In genomic region chr7:19302264-19303045, GRCm38 (mm10) we compare ENCODE assay signal across 8 mouse cellular contexts. TPM values are rescaled to one million over a fixed set of nuclear protein-coding genes. Genes with fewer than 3 reads are reported as not detected.
A peak's percentile ranks its signal among the peaks of the same experiment; 100 is the strongest.
DNase-seq lines count a peak whose midpoint lies in the region; ATAC-seq lines count a peak whose summit lies in the region.
"Had no signal": no experiment of that assay in that cellular context is flagged by ENCODE, and none has a peak within 500 bp of the region (broad histone marks: within the 10 kb centered on the region; RNA-seq: fewer than 3 reads in every experiment).

No protein-coding gene starts in this region.

- peak overlapping the region; percentile 22; the same call in 1 of the 2 replicates for H3K4me3 ChIP-seq in lung, embryonic 15.5 days
- H3K4me3 ChIP-seq in forebrain, embryonic 13.5 days = peak overlapping the region; percentile 44
- H3K4me3 ChIP-seq in intestine, embryonic 16.5 days (ENCODE audit: low read length) = peak overlapping the region; percentile 48; the same call in 1 of the 2 replicates
- H3K4me3 ChIP-seq in neural tube, embryonic 15.5 days (replicated peaks) = peak overlapping the region; percentile 53

- peak overlapping the region; percentile 54; the same call in 1 of the 2 replicates for H3K4me2 ChIP-seq in lung, embryonic 15.5 days
- H3K4me2 ChIP-seq in forebrain, embryonic 13.5 days = peak overlapping the region; percentile 64
- peak overlapping the region; percentile 50; the same call in 1 of the 2 replicates for H3K4me2 ChIP-seq in intestine, embryonic 16.5 days (ENCODE audit: low read depth, low read length)
- peak overlapping the region; percentile 69 for H3K4me2 ChIP-seq in neural tube, embryonic 15.5 days

- H3K27me3 ChIP-seq in lung, embryonic 15.5 days = peaks cover 61% of the 10 kb centered on the region
- H3K27me3 ChIP-seq in forebrain, embryonic 13.5 days = peaks cover 61% of the 10 kb centered on the region
- peaks cover 49% of the 10 kb centered on the region for H3K27me3 ChIP-seq in intestine, embryonic 16.5 days (replicated peaks; ENCODE audit: control insufficient read depth, insufficient read depth, low read length)
- H3K27me3 ChIP-seq in neural tube, embryonic 15.5 days (replicated peaks) = peaks cover 55% of the 10 kb centered on the region

- no peak overlapping the region for H3K27ac ChIP-seq in lung, embryonic 15.5 days
- no peak overlapping the region for H3K27ac ChIP-seq in forebrain, embryonic 13.5 days
- H3K27ac ChIP-seq in intestine, embryonic 16.5 days (ENCODE audit: low read length) = no peak overlapping the region
- no peak overlapping the region for H3K27ac ChIP-seq in neural tube, embryonic 15.5 days (replicated peaks)

- DNase-seq in lung, postnatal 36 days = no peak
- no peak for DNase-seq in lung, postnatal 4 days
- DNase-seq in spleen, adult 12 weeks (ENCODE audit: low spot score) = no peak
- DNase-seq: cerebellum, postnatal 36 days had no signal

- H3K4me1 ChIP-seq in lung, embryonic 15.5 days = peaks cover 28% of the 10 kb centered on the region
- peaks cover 35% of the 10 kb centered on the region for H3K4me1 ChIP-seq in forebrain, embryonic 13.5 days
- peaks cover 19% of the 10 kb centered on the region for H3K4me1 ChIP-seq in intestine, embryonic 16.5 days (ENCODE audit: control insufficient read depth, insufficient read depth, low read length)
- peaks cover 39% of the 10 kb centered on the region for H3K4me1 ChIP-seq in neural tube, embryonic 15.5 days

- ATAC-seq in lung, embryonic 15.5 days (ENCODE audit: borderline replicate concordance, extremely low read depth, low FRiP score, low TSS enrichment) = no peak
- no peak for ATAC-seq in forebrain, embryonic 13.5 days
- no peak for ATAC-seq in intestine, embryonic 16.5 days
- ATAC-seq in neural tube, embryonic 15.5 days (ENCODE audit: low FRiP score) = no peak

- WGBS in lung, embryonic 15.5 days = 46% methylated on average over 13 of the region's 13 CpGs
- WGBS in forebrain, embryonic 13.5 days = 47% methylated on average over 13 of the region's 13 CpGs
- 51% methylated on average over 13 of the region's 13 CpGs for WGBS in intestine, embryonic 16.5 days
- WGBS in neural tube, embryonic 15.5 days = 50% methylated on average over 13 of the region's 13 CpGs

- no peaks in the 10 kb centered on the region for H3K36me3 ChIP-seq in lung, embryonic 15.5 days
- H3K36me3 ChIP-seq in forebrain, embryonic 13.5 days (ENCODE audit: poor library complexity, severe bottlenecking) = no peaks in the 10 kb centered on the region
- no peaks in the 10 kb centered on the region for H3K36me3 ChIP-seq in intestine, embryonic 16.5 days (ENCODE audit: control insufficient read depth, insufficient read depth, low read length)
- no peaks in the 10 kb centered on the region for H3K36me3 ChIP-seq in neural tube, embryonic 15.5 days

- H3K9me3 ChIP-seq in lung, embryonic 15.5 days = no peaks in the 10 kb centered on the region
- H3K9me3 ChIP-seq in forebrain, embryonic 13.5 days (replicated peaks) = no peaks in the 10 kb centered on the region
- no peaks in the 10 kb centered on the region for H3K9me3 ChIP-seq in intestine, embryonic 16.5 days (ENCODE audit: control insufficient read depth, low read length)
- H3K9me3 ChIP-seq in neural tube, embryonic 15.5 days (replicated peaks) = no peaks in the 10 kb centered on the region

- H3K9ac ChIP-seq in lung, embryonic 15.5 days = no peak overlapping the region
- peak overlapping the region; percentile 55; the same call in 1 of the 2 replicates for H3K9ac ChIP-seq in forebrain, embryonic 13.5 days
- H3K9ac ChIP-seq in intestine, embryonic 16.5 days (ENCODE audit: low read depth, low read length) = no peak overlapping the region
- H3K9ac ChIP-seq in neural tube, embryonic 15.5 days (replicated peaks) = peak overlapping the region; percentile 36; the same call in 1 of the 2 replicates

RNA-seq across cellular contexts. Expression of gene Fosb, which starts 7.4 kb away (rescaled TPM):
- 0.24 and 0.26 TPM in 2 replicates for polyA plus RNA-seq in lung, embryonic 15.5 days (2015; fragmentation: Nextera tagmentation; extraction: Ambion mirVana)
- polyA plus RNA-seq in forebrain, embryonic 13.5 days (2015; fragmentation: Nextera tagmentation; extraction: Ambion mirVana) = 0.06 TPM in 1 of 2 replicates, not detected in the other
- 0.10 and 0.21 TPM in 2 replicates for polyA plus RNA-seq in intestine, embryonic 16.5 days (2015; fragmentation: Nextera tagmentation; extraction: Ambion mirVana)
- 0.09 and 0.18 TPM in 2 replicates for polyA plus RNA-seq in neural tube, embryonic 15.5 days (2015; fragmentation: Nextera tagmentation; extraction: Ambion mirVana)

RNA-seq across cellular contexts. Expression of gene Rtn2, which starts 20.0 kb away (rescaled TPM):
- polyA plus RNA-seq in lung, embryonic 15.5 days (2015; fragmentation: Nextera tagmentation; extraction: Ambion mirVana) = 10.6 and 11.4 TPM in 2 replicates
- 87.9 and 92.4 TPM in 2 replicates for polyA plus RNA-seq in forebrain, embryonic 13.5 days (2015; fragmentation: Nextera tagmentation; extraction: Ambion mirVana)
- polyA plus RNA-seq in intestine, embryonic 16.5 days (2015; fragmentation: Nextera tagmentation; extraction: Ambion mirVana) = 10.3 and 11.8 TPM in 2 replicates
- 105 and 121 TPM in 2 replicates for polyA plus RNA-seq in neural tube, embryonic 15.5 days (2015; fragmentation: Nextera tagmentation; extraction: Ambion mirVana)

RNA-seq across cellular contexts. Expression of gene Ppm1n, which starts 22.6 kb away (rescaled TPM):
- polyA plus RNA-seq in lung, embryonic 15.5 days (2015; fragmentation: Nextera tagmentation; extraction: Ambion mirVana) = not detected in 2 replicates
- polyA plus RNA-seq in forebrain, embryonic 13.5 days (2015; fragmentation: Nextera tagmentation; extraction: Ambion mirVana) = 0.18 and 0.80 TPM in 2 replicates
- 0.29 and 0.32 TPM in 2 replicates for polyA plus RNA-seq in intestine, embryonic 16.5 days (2015; fragmentation: Nextera tagmentation; extraction: Ambion mirVana)
- polyA plus RNA-seq in neural tube, embryonic 15.5 days (2015; fragmentation: Nextera tagmentation; extraction: Ambion mirVana) = 1.3 TPM in 2 replicates

RNA-seq across cellular contexts. Expression of gene Vasp, which starts 30.8 kb away (rescaled TPM):
- 115 TPM in 2 replicates for polyA plus RNA-seq in lung, embryonic 15.5 days (2015; fragmentation: Nextera tagmentation; extraction: Ambion mirVana)
- polyA plus RNA-seq in forebrain, embryonic 13.5 days (2015; fragmentation: Nextera tagmentation; extraction: Ambion mirVana) = 31.0 and 32.7 TPM in 2 replicates
- polyA plus RNA-seq in intestine, embryonic 16.5 days (2015; fragmentation: Nextera tagmentation; extraction: Ambion mirVana) = 106 and 120 TPM in 2 replicates
- polyA plus RNA-seq in neural tube, embryonic 15.5 days (2015; fragmentation: Nextera tagmentation; extraction: Ambion mirVana) = 40.9 and 55.5 TPM in 2 replicates

RNA-seq across cellular contexts. Expression of gene Ercc1, which starts 42.1 kb away (rescaled TPM):
- polyA plus RNA-seq in lung, embryonic 15.5 days (2015; fragmentation: Nextera tagmentation; extraction: Ambion mirVana) = 86.4 and 88.6 TPM in 2 replicates
- polyA plus RNA-seq in forebrain, embryonic 13.5 days (2015; fragmentation: Nextera tagmentation; extraction: Ambion mirVana) = 88.0 and 96.4 TPM in 2 replicates
- 45.8 and 51.3 TPM in 2 replicates for polyA plus RNA-seq in intestine, embryonic 16.5 days (2015; fragmentation: Nextera tagmentation; extraction: Ambion mirVana)
- polyA plus RNA-seq in neural tube, embryonic 15.5 days (2015; fragmentation: Nextera tagmentation; extraction: Ambion mirVana) = 78.5 and 93.5 TPM in 2 replicates

Comparison
In these comparisons a context has a peak if more than half of its experiments do, and no peak if none do; other contexts are left out.
1. H3K9ac ChIP-seq: peak in forebrain, embryonic 13.5 days (single experiment) and neural tube, embryonic 15.5 days (single experiment); none in lung, embryonic 15.5 days (single experiment) and intestine, embryonic 16.5 days (single experiment).
2. Peak in every context shown above with its lines, with median percentiles within 50 percentile points of each other: H3K4me2 ChIP-seq and H3K4me3 ChIP-seq.